Mouse (Mus musculus): ENCODE measurements around the gene Mrtfa. TPM values are rescaled to one million over a fixed set of nuclear protein-coding genes. Genes with fewer than 3 reads are reported as not detected.
A peak's percentile ranks its signal among the peaks of the same experiment; 100 is the strongest.
"Not testable (repeated sequence)": the region's sequence is repeated elsewhere in the genome, so short reads cannot be mapped to it uniquely, and the experiment has no call there.

Mrtfa gene
- total RNA-seq (2015), result 24.5 and 27.3 TPM in 2 replicates
- 11.1 and 17.6 TPM in 2 replicates for total RNA-seq (2017)

DNA sequence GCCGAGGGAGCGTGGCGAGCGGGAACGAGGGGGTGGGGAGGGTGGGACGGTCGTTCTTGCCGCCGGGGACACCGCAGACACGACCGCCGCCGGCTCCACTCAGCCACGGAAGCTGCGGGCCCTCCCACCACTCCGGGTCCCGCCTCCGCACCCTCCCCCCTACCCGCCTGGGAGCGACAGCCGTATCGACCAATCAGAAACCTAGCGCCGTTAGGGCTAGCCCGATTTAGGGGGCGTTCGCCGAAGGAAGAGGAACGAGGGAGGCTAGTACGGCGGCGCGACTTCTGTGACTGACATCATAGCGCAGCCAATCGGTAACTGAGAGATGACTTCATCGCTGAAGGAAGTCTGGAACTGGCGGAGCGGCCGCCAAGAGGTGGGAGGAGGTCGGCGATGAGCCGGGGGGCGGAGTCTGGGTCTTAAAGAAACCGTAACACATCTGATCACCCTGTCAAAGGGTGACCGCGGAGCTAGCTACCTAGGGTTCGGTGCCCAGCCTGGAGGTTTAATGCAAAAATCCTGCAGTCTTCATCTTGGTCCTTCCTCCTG is at the start of gene Mrtfa:
Gene Mrtfa, minus strand, starts transcription at position 128 of the 549 bp plus-strand sequence.
- peak; percentile 98 for ATAC-seq (replicated peaks; ENCODE audit: poor library complexity)

GRCm38 (mm10) chr15:81239794-81240343 is 49.3 kb upstream of the Mrtfa start:
- no peak for ATAC-seq (replicated peaks; ENCODE audit: poor library complexity)

- ATAC-seq (replicated peaks; ENCODE audit: poor library complexity), result no peak
Measured at GRCm38 (mm10) chr15:81239261-81239660, 48.7 kb upstream of the Mrtfa start.

- ATAC-seq (replicated peaks; ENCODE audit: poor library complexity), result no peak
Measured at GRCm38 (mm10) chr15:81237471-81237870, 46.9 kb upstream of the Mrtfa start.

- no peak for ATAC-seq (replicated peaks; ENCODE audit: poor library complexity)
Measured at GRCm38 (mm10) chr15:81236062-81236461, 45.5 kb upstream of the Mrtfa start.

DNA sequence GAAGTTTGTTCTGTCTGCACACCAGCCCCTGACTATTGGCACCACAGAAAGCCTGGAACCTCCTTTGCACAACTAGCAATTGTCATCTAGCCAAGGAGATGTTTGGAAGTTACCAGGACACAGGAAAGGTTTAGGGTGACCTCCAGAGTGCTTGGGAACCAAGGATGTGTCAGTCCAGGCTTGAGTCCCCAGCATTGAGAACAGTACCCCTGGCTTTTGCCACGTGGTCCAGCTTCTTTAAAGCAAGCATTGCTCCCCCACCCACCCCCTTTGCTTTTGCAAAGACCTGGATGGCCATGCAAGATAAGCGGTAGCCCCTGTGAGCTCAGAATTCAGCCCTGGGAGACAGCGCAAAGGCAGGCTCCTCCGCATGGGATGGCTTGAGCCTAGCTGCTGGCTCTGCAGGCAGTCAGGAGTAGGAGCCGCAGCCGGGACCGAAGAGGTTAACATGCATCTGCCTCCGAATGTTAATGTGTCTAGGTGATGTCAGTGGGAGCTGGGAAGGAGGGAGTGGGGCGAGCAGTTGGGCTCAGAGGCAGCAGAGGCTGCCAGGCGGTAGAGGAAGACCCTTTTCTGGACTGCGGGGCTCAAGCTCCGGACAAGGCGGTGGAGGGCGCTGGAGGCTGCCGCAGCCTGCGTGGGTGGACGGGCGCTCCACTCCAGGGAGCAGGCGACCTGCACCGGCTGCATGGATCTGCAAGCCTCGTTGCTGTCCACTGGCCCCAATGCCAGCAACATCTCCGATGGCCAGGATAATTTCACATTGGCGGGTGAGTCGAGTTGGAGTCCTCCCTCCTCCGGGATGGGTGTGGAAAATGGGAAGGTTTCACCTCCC is 44.7 kb upstream of the Mrtfa start, which contains the start of gene Mchr1:
Gene Mchr1, plus strand, starts transcription at position 414 of the 835 bp plus-strand sequence.
- ATAC-seq (replicated peaks; ENCODE audit: poor library complexity), result no peak

GRCm38 (mm10) chr15:81231325-81231724 is 40.8 kb upstream of the Mrtfa start:
- no peak for ATAC-seq (replicated peaks; ENCODE audit: poor library complexity)

GRCm38 (mm10) chr15:81229791-81230190 is 39.2 kb upstream of the Mrtfa start:
- no peak for ATAC-seq (replicated peaks; ENCODE audit: poor library complexity)

GRCm38 (mm10) chr15:81228258-81228657 is 37.7 kb upstream of the Mrtfa start:
- no peak for ATAC-seq (replicated peaks; ENCODE audit: poor library complexity)

- ATAC-seq (replicated peaks; ENCODE audit: poor library complexity), result no peak
Measured at GRCm38 (mm10) chr15:81227275-81227674, 36.7 kb upstream of the Mrtfa start.

- ATAC-seq (replicated peaks; ENCODE audit: poor library complexity), result no peak
Measured at GRCm38 (mm10) chr15:81226796-81227195, 36.2 kb upstream of the Mrtfa start.

- ATAC-seq (replicated peaks; ENCODE audit: poor library complexity), result no peak
Measured at GRCm38 (mm10) chr15:81225732-81226131, 35.2 kb upstream of the Mrtfa start.

- no peak for ATAC-seq (replicated peaks; ENCODE audit: poor library complexity)
Measured at GRCm38 (mm10) chr15:81225016-81225415, 34.5 kb upstream of the Mrtfa start.

- ATAC-seq (replicated peaks; ENCODE audit: poor library complexity), result no peak
Measured at GRCm38 (mm10) chr15:81221446-81221845, 30.9 kb upstream of the Mrtfa start.

GRCm38 (mm10) chr15:81220051-81220450 is 29.5 kb upstream of the Mrtfa start:
- not testable (repeated sequence) for ATAC-seq (replicated peaks; ENCODE audit: poor library complexity)

DNA sequence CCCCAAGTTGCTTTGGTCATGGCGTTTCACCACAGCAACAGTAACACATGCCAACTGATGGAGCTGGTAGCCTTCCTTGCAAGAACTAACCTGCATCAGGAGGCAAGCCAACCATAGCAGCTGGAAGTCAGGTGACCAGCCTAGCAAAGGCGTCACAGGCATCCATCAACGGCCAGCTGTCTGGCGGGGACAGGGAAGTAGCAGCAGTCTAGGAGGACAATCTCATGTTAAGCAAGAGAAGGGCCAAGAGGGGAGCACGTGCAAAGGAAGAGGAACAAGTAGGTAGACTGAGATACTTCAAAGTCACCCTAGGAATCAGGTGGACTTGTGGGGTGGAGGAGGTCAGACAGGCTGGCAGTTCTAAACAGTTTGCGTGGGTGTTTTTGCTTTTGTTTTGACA is 28.5 kb upstream of the Mrtfa start:
- ATAC-seq (replicated peaks; ENCODE audit: poor library complexity), result peak; percentile 48

DNA sequence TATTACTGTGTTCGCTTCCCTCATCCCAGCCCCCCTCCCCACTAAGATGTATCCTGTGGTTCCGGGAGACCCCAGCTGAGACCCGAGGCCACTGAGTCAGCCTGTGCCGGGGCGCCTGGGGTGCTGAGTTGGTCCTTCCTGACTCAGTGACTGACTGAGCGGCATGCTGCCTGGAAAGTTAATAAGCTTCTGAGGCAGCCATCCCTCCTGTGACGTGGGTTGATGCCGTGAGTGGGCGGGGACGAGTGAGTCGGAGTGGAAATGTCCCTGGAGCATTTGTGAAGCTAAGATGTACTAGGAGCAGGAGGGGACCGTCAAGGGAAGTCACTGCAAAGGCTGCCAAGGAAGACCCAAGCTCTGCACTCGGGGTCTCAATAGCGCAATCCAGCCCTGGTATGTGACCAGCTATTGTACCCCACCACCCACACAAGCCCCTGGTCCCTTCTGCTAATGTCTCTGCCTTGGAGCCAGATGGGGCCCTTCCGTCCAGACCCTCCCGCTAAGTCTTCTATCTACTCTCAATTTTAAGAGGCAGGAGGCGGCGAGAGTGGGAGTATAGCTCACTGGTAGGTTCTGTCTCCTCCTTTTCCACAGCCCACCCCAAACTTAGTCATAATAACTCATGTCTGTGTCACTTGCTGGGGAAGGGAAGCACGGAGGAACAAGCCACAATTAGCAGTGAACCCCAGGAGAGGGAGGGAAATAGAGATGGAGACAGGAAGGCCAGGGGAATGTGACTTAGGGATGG is 26.5 kb upstream of the Mrtfa start:
- ATAC-seq (replicated peaks; ENCODE audit: poor library complexity), result no peak

- ATAC-seq (replicated peaks; ENCODE audit: poor library complexity), result no peak
Measured at GRCm38 (mm10) chr15:81212976-81213375, 22.4 kb upstream of the Mrtfa start.

DNA sequence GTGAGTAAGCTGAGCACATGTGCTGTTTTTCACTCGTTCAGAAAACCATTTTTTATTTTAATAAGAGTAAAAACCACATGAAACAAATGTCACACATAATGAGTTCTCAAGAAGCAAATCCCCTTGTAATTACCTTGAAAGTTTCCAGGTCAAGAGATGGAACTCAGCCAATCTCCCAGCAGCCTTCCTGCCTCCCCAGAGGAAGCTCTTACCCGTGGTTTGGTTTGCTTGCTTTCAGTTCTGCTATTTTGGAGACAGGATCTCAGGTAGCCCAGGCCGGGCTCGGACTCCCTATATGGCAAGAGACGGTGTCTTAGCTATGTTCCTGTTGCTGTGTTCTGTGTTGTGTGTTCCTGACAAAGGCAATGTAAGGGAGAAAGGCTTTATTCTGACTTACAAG is 19.9 kb upstream of the Mrtfa start:
- ATAC-seq (replicated peaks; ENCODE audit: poor library complexity), result peak; percentile 68

GRCm38 (mm10) chr15:81202462-81202861 is 11.9 kb upstream of the Mrtfa start:
- ATAC-seq (replicated peaks; ENCODE audit: poor library complexity), result no peak

DNA sequence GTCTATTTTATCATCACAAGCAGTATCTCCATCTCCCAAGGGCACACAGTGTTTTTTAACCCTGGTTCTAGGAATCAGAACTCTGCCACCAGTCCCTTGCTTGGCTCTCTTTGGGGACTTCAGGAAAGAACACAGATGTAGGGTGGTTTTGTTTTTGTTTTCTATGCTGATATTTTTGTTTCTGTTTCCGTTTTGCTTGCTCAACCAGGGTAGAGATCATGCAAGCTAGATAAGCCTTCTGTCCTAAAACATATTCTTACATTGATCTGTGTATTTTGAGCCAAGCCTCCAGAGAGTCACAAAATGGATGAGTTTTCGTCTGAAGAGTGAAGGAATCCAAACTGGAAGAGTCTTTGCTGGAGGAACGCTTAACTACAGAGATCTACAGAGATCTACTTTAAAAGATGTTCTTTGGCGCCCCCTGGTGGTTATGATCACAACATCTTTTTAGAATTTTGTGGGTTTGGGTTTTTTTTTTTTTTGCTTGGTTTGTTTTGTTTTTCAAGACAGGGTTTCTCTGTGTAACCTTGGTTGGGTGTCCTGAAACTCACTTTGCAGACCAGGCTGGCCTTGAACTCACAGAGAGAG is 8.9 kb upstream of the Mrtfa start:
- peak; percentile 44 for ATAC-seq (replicated peaks; ENCODE audit: poor library complexity)
